In genomic region chr1:43633246-43633645, GRCm38 (mm10) we compare ENCODE assay signal across 17 mouse cellular contexts.
"Had no signal": no experiment of that assay in that cellular context is flagged by ENCODE, and none has a peak within 500 bp of the region (broad histone marks: within the 10 kb centered on the region; RNA-seq: fewer than 3 reads in every experiment).

No protein-coding gene starts in this region.

- H3K9me3 ChIP-seq: kidney, embryonic 15.5 days; midbrain, embryonic 15.5 days; stomach, embryonic 15.5 days had no signal

- DNase-seq: kidney, adult 11 months; kidney, adult 8-10 months; kidney, postnatal 10 days; layer of hippocampus, postnatal 36 days; liver, postnatal 0 days; lung, embryonic 14.5 days; right cerebral cortex, postnatal 25 days; spleen, adult 18-20 months; thymus, postnatal 36 days had no signal

- H3K4me1 ChIP-seq: kidney, embryonic 15.5 days; midbrain, embryonic 15.5 days; stomach, embryonic 15.5 days had no signal

- H3K4me2 ChIP-seq: kidney, embryonic 15.5 days; lung, embryonic 14.5 days; midbrain, embryonic 15.5 days; stomach, embryonic 15.5 days had no signal

- H3K4me3 ChIP-seq: kidney, embryonic 15.5 days; left cerebral cortex, adult 2 months; midbrain, embryonic 15.5 days; myocyte; stomach, embryonic 15.5 days had no signal

- H3K27me3 ChIP-seq: kidney, embryonic 15.5 days; midbrain, embryonic 15.5 days; stomach, embryonic 15.5 days had no signal

- H3K27ac ChIP-seq: kidney, embryonic 15.5 days; left cerebral cortex, adult 2 months; liver, embryonic 14.5 days; macrophage; midbrain, embryonic 15.5 days; stomach, embryonic 15.5 days had no signal

- ATAC-seq: liver, postnatal 0 days; lung, postnatal 0 days; midbrain, embryonic 15.5 days had no signal

- H3K36me3 ChIP-seq: kidney, embryonic 15.5 days; midbrain, embryonic 15.5 days; stomach, embryonic 15.5 days had no signal

- H3K9ac ChIP-seq: kidney, embryonic 15.5 days; liver, embryonic 14.5 days; liver, postnatal 0 days; lung, embryonic 14.5 days; midbrain, embryonic 15.5 days; stomach, embryonic 15.5 days had no signal
